Mouse (Mus musculus) forebrain, embryonic 14.5 days (tissue): ENCODE results near the gene Olfr125. TPM values are rescaled to one million over a fixed set of nuclear protein-coding genes. Genes with fewer than 3 reads are reported as not detected.

ENCODE experiments used
- ATAC-seq: fragments of 200-750 bp; cut with Nextera tagmentation; 2 replicates; pipeline ENCODE4 v1.8.0; 2017; ENCODE audit warnings: mild to moderate bottlenecking, moderate library complexity
- DNase-seq: peaks from one replicate; pipeline ENCODE4 v3.0.0-alpha.2; 2015; ENCODE audit warnings: low spot score
- H3K27ac ChIP-seq: fragments of 300-500 bp; sonication (generic); 2 replicates; pipeline ENCODE4 v1.5.1; 2014; ENCODE audit warnings: low read depth, mild to moderate bottlenecking, control low read depth, low read length, moderate library complexity
- H3K27me3 ChIP-seq: fragments of 300-500 bp; sonication (generic); replicated peaks from 2 replicates; pipeline ENCODE4 v1.6.1; 2014; ENCODE audit warnings: low read length, control low read depth, mixed read lengths; ENCODE audit not compliant: control insufficient read depth, insufficient read depth
- H3K36me3 ChIP-seq: fragments of 300-500 bp; sonication (generic); 2 replicates; pipeline ENCODE4 v1.6.1; 2014; ENCODE audit warnings: low read length, control low read depth; ENCODE audit not compliant: control insufficient read depth, insufficient read depth
- H3K4me1 ChIP-seq: fragments of 300-500 bp; sonication (generic); 2 replicates; pipeline ENCODE4 v1.6.1; 2014; ENCODE audit warnings: antibody characterized with exemption, low read length, control low read depth; ENCODE audit not compliant: control insufficient read depth, insufficient read depth
- H3K4me2 ChIP-seq: fragments of 300-500 bp; sonication (generic); 2 replicates; pipeline ENCODE4 v1.6.1; 2014; ENCODE audit warnings: mild to moderate bottlenecking, control low read depth, low read length
- H3K4me3 ChIP-seq: fragments of 300-500 bp; sonication (generic); 2 replicates; pipeline ENCODE4 v1.5.1; 2014; ENCODE audit warnings: low read depth, low read length, control low read depth
- H3K9ac ChIP-seq: fragments of 300-500 bp; sonication (generic); 2 replicates; pipeline ENCODE4 v1.6.1; 2014; ENCODE audit warnings: mild to moderate bottlenecking, low read length, control low read depth, moderate library complexity
- H3K9me3 ChIP-seq: fragments of 300-500 bp; sonication (generic); replicated peaks from 2 replicates; pipeline ENCODE4 v1.6.1; 2016; ENCODE audit warnings: low read length, control low read depth, mixed read lengths; ENCODE audit not compliant: control insufficient read depth
- WGBS: fragments of 180-500 bp; shearing (Covaris S2); extraction: QIAGEN DNeasy Blood & Tissue Kit; methylation state at CpG from one replicate; pipeline ENCODE4 v1.1.7; 2014; 5-methylcytosine and 5-hydroxymethylcytosine counted together
- polyA plus RNA-seq: library from polyadenylated mRNA; unstranded; fragments of >200 nt; fragmentation: Nextera tagmentation; extraction: Ambion mirVana; gene quantifications from 2 replicates; pipeline ENCODE4 v1.2.1, GENCODE M21; 2014

Gene Olfr125
- polyA plus RNA-seq: not detected in 2 replicates

DNA sequence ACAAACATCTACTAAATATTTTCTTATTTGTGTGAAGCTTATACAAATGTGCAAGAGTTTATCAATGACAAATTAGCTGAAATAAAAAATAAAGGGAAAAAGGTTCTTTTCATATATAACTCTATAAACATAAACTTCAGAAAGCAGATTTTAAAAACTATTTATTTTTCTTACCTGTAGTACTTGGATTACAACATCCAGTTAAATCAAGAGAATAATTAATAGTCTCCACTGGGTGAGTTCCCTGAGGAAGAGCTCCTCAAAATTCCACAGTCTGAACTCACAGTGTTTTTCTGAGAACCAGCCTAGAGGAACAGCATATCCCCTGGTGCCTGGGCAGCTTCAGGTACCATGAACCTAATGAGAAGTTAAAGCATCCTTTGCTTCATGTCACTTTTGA lies at the start of gene Olfr125:
TSS of gene Olfr125 (plus strand) at position 301 of the 400 bp plus-strand sequence.
- ATAC-seq: no peak
- Histone ChIP-seq H3K27me3 (no peaks in the 10 kb centered on the region), H3K4me2 (no peak within 1 kb of the TSS), H3K9ac (no peak within 1 kb of the TSS), H3K27ac (no peak within 1 kb of the TSS), H3K4me3 (no peak within 1 kb of the TSS), H3K36me3 (no peaks in the 10 kb centered on the region), H3K4me1 (no peaks in the 10 kb centered on the region), H3K9me3 (no peaks in the 10 kb centered on the region)
- no peak for DNase-seq

DNA sequence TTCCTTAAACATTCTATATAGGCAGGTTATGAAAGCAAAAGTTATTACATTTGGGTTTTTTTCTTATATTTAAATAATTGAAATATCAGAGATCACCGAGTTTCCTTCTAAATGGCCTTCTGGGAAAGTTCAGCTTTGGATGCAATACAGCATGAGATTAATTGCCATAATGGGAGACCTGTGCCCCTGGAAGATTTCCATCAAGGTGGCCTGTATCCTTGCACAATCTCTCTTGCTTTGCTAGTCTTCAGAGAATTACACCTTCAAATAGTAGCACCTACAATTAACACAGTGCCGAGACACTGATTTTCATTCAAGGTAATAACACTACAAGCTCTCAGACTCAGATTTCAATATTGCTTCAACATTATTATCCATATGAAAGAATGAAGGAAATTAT lies 39.5 kb upstream of the Olfr125 start, which contains the start of gene Olfr123:
TSS of gene Olfr123 (plus strand) at position 301 of the 400 bp plus-strand sequence.
- no peak for DNase-seq
- H3K4me1 ChIP-seq: no peaks in the 10 kb centered on the region
- no peak for ATAC-seq
- H3K4me2 ChIP-seq: no peak within 1 kb of the TSS
- no peak within 1 kb of the TSS for H3K9ac ChIP-seq
- H3K27ac ChIP-seq: no peak within 1 kb of the TSS
- no peaks in the 10 kb centered on the region for H3K36me3 ChIP-seq
- H3K27me3 ChIP-seq: no peaks in the 10 kb centered on the region
- WGBS: 93% methylated on average over 2 of the region's 2 CpGs
- H3K9me3 ChIP-seq: no peaks in the 10 kb centered on the region
- H3K4me3 ChIP-seq: no peak within 1 kb of the TSS

DNA sequence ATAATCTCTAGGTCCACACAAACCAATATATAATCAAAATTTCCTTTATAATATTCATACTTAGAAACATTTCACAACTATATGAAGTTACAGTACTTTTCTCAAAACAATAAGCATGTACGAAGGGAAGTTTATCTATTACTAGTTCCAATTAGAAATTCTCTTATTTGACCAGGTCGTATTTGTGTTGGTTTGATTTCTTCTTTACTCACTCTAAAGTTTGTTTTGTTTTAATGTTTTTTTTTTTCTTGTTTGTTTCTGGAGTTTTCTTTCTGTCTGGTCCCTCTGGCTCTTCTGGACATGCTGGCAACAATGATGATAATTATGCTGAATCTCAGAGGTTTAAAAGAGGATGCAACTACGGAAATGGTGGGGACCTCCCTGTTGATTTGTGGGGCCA lies 33.2 kb upstream of the Olfr125 start, which contains the start of gene Olfr124:
TSS of gene Olfr124 (plus strand) at position 301 of the 400 bp plus-strand sequence.
- H3K27ac ChIP-seq: no peak within 1 kb of the TSS
- DNase-seq (no peak), ATAC-seq (no peak)
- no peaks in the 10 kb centered on the region for H3K9me3 ChIP-seq
- H3K27me3 ChIP-seq: no peaks in the 10 kb centered on the region
- WGBS: 87% methylated on average over 3 of the region's 3 CpGs
- H3K36me3 ChIP-seq: no peaks in the 10 kb centered on the region
- no peaks in the 10 kb centered on the region for H3K4me1 ChIP-seq
- no peak within 1 kb of the TSS for H3K9ac ChIP-seq
- no peak within 1 kb of the TSS for H3K4me3 ChIP-seq
- H3K4me2 ChIP-seq: no peak within 1 kb of the TSS

GRCm38 (mm10) chr17:37847183-37847582 lies 14.4 kb downstream of the Olfr125 start, which contains the start of gene Olfr126:
Olfr126 (plus strand) TSS chr17:37847483.
- ATAC-seq: no peak
- no peaks in the 10 kb centered on the region for H3K9me3 ChIP-seq
- DNase-seq: no peak
- H3K4me2 ChIP-seq: no peak within 1 kb of the TSS
- H3K27ac ChIP-seq: no peak within 1 kb of the TSS
- no peaks in the 10 kb centered on the region for H3K27me3 ChIP-seq
- H3K4me1 ChIP-seq: no peaks in the 10 kb centered on the region
- H3K36me3 ChIP-seq: no peaks in the 10 kb centered on the region
- no peak within 1 kb of the TSS for H3K4me3 ChIP-seq
- H3K9ac ChIP-seq: no peak within 1 kb of the TSS

DNA sequence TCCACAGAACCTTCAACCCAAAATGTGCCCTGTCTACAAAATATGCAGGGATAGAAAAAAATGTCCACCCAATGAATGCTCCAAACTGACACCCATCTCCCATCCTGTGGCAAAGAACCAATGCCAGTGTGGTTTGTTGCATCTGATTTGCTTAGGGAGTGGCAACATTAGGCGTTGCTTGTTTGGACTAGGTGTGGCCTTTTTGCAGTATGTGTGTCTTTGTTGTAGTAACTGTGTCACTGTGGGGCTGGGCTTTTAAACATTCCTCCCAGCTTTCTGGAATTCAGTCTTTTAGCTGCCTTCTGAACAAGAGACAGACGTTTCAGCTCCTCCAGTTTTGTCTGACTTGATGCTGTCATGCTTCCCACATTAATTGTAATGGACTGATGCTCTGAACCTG lies 31.2 kb downstream of the Olfr125 start:
- Histone ChIP-seq H3K4me3 (no peak overlapping the region), H3K36me3 (no peaks in the 10 kb centered on the region), H3K9me3 (no peaks in the 10 kb centered on the region), H3K4me1 (no peaks in the 10 kb centered on the region), H3K4me2 (no peak overlapping the region), H3K27me3 (no peaks in the 10 kb centered on the region), H3K9ac (no peak overlapping the region), H3K27ac (no peak overlapping the region)
- DNase-seq: no peak
- 76% methylated on average over 2 of the region's 2 CpGs for WGBS
- no peak for ATAC-seq

DNA sequence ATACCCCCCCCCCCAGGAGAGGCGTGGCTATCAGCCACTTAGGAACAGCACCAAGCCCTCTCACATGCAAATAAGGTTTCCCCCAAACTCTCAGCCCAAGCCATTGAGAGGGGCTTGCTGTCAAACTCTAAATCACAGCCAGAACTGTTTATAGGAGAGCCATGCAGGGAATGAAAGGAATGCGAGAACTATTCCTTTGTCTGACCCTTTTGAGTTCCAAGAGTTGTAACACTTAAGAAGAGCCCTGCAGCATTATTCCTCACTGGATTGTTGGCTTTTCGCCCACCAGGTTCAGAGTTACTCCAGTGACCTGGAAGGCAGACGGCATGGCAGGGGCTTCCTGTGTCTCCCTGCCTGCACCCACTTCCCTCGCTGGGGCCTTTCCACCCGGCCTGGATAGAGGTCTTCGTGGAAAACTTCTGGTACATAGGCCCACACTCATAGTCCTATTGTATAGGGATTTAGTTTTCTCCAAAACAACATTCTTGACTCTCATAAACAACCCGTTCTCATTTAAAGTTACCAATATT lies 37.0 kb downstream of the Olfr125 start:
- no peak overlapping the region for H3K27ac ChIP-seq
- no peaks in the 10 kb centered on the region for H3K27me3 ChIP-seq
- H3K4me2 ChIP-seq: no peak overlapping the region
- H3K4me1 ChIP-seq: no peaks in the 10 kb centered on the region
- no peak overlapping the region for H3K9ac ChIP-seq
- no peak for ATAC-seq
- H3K9me3 ChIP-seq: no peaks in the 10 kb centered on the region
- peak; percentile 1 for DNase-seq
- no peak overlapping the region for H3K4me3 ChIP-seq
- 18% methylated on average over 8 of the region's 8 CpGs for WGBS
- H3K36me3 ChIP-seq: no peaks in the 10 kb centered on the region

GRCm38 (mm10) chr17:37873830-37874229 lies 41.1 kb downstream of the Olfr125 start:
- Histone ChIP-seq H3K4me3 (no peak overlapping the region), H3K4me2 (no peak overlapping the region), H3K27me3 (no peaks in the 10 kb centered on the region), H3K9ac (no peak overlapping the region), H3K9me3 (no peaks in the 10 kb centered on the region), H3K27ac (no peak overlapping the region), H3K36me3 (no peaks in the 10 kb centered on the region), H3K4me1 (no peaks in the 10 kb centered on the region)
- no peak for DNase-seq
- WGBS: 84% methylated on average over 3 of the region's 3 CpGs
- ATAC-seq: no peak

Other genes with a start within 250 kb of the Olfr125 start
- gene Olfr114, start 240.2 kb upstream of the Olfr125 start, polyA plus RNA-seq: not detected in 2 replicates
- gene Olfr115, start 205.8 kb upstream of the Olfr125 start, polyA plus RNA-seq: not detected in 2 replicates
- not detected in 2 replicates for gene Olfr116, start 205.8 kb upstream of the Olfr125 start, polyA plus RNA-seq
- not detected in 2 replicates for gene Olfr117, start 169.2 kb upstream of the Olfr125 start, polyA plus RNA-seq
- not detected in 2 replicates for gene Olfr118, start 166.0 kb upstream of the Olfr125 start, polyA plus RNA-seq
- not detected in 2 replicates for gene Olfr119, start 136.4 kb upstream of the Olfr125 start, polyA plus RNA-seq
- not detected in 2 replicates for gene Olfr120, start 111.1 kb upstream of the Olfr125 start, polyA plus RNA-seq
- gene Olfr121, start 84.1 kb upstream of the Olfr125 start, polyA plus RNA-seq: not detected in 2 replicates
- not detected in 2 replicates for gene Olfr122, start 64.3 kb upstream of the Olfr125 start, polyA plus RNA-seq
- gene Olfr123, start 39.4 kb upstream of the Olfr125 start, polyA plus RNA-seq: not detected in 2 replicates
- gene Olfr124, start 33.1 kb upstream of the Olfr125 start, polyA plus RNA-seq: not detected in 2 replicates
- gene Olfr126, start 14.5 kb downstream of the Olfr125 start, polyA plus RNA-seq: not detected in 2 replicates
- gene Olfr127, start 67.5 kb downstream of the Olfr125 start, polyA plus RNA-seq: not detected in 2 replicates
- gene Olfr128, start 87.6 kb downstream of the Olfr125 start, polyA plus RNA-seq: not detected in 2 replicates
- not detected in 2 replicates for gene Olfr761, start 120.1 kb downstream of the Olfr125 start, polyA plus RNA-seq
- not detected in 2 replicates for gene Olfr129, start 227.1 kb downstream of the Olfr125 start, polyA plus RNA-seq
- gene Olfr130, start 231.0 kb downstream of the Olfr125 start, polyA plus RNA-seq: not detected in 2 replicates